Mouse (Mus musculus) WW6 (cell line): ENCODE data around the gene Zscan2.
A peak's percentile ranks its signal among the peaks of the same experiment; 100 is the strongest.

Experiments
- DNase-seq: peaks from one replicate; pipeline ENCODE4 v3.0.0-alpha.2; 2013; ENCODE audit warnings: low read depth, low spot score

Gene Zscan2

DNA sequence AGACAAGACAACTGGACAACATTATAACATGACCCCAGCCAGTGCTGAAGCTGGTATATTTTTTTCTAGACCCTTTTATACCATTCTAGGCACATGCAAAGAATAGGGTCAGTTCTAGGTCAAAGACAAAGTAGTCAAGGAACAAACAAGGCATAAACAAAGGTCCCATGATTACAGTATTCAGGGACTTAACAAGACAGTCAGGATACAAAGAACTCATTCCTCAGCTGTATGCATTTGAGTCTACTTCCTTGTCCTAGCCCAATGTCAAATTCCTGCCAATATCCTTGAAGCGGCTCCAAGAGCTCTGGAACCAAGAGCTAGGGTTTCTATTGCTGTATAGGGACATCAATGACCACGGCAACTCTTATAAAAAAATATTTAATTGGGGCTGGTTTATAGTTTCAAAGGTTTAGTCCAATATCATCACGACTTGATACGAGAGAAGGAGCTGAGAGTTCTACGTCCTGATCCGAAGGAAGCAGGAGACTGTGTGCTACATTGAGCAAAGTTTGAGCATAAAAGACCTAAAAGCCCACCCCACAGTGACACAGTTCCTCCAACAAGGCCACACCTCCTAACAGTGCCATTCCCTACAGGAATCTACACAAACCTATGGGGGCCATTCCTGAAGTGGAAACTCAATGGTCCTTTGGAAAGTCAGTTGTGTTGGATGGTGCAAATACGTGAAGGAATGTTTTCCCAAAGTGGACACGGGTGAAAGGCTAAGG lies 16.6 kb upstream of the Zscan2 start:
- DNase-seq: no peak

DNA sequence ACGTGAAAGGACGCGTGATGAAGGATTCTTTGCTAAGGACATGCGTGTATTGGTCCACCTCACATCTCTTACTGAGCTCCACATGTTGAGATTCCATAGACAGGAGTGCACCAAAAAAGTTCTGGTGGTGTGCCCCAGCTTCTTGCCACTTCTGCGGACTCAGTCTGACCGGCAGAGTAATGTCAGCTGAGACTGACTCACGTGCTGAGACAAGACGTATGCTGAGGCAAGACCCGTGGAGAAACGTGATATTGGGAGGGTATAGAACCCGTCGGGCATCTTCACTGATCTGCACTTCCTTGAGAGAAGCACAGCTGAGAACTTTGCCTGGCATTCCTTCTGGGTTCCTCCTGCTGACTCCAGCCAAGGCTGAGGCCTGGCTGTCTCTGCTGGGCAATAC lies 16.0 kb upstream of the Zscan2 start:
- no peak for DNase-seq

DNA sequence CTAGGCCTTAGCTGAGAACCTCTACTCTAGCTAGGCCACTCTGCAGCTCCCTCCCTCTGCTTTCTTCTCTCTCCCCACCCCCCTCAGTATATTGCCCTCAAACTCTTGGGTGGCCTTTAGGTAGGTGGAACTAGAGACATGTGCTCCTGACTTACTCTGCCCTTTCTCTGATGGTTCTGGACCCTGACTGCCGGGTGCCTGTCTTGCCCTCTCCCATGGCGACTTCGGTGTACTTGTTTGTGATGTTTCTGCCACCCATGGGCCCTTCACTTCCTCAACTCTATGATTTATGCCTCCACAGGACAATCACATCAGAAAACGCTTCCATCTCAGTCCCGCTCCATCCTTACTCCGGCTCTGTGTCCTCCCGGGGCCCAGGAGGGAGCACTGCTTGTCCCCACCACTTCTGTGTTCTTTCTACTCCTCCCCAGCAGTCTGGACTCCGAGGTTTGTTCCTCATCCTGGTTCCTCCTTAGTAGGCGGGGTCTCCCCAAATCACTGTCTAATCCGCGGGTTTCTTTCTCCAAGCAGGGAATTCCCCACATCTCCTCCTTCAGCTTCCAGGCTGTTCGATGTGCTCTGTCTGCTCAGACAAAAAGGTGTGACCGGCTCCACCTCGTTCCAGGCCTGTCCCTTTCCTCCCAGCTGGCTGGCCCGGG lies 15.0 kb upstream of the Zscan2 start:
- DNase-seq: no peak

DNA sequence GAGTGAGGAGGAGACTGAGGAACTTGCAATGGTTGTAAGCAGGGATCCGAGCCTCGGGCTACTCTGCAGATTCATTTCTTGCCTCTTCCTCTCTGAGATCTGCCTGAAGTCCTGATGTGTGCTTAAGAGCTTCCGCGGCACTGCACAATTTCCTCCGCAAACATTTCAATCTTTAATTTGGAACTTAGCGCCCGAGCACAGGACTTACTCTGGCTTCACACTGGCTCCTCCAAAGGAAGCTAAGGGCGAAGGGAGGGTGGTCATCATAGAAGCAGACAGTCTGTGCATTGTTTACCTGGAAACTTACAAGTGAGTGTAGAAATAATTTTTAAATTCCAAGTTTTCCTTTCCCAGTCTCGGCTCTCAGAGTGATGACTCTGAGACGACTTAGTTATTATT lies 14.4 kb upstream of the Zscan2 start:
- DNase-seq: no peak

DNA sequence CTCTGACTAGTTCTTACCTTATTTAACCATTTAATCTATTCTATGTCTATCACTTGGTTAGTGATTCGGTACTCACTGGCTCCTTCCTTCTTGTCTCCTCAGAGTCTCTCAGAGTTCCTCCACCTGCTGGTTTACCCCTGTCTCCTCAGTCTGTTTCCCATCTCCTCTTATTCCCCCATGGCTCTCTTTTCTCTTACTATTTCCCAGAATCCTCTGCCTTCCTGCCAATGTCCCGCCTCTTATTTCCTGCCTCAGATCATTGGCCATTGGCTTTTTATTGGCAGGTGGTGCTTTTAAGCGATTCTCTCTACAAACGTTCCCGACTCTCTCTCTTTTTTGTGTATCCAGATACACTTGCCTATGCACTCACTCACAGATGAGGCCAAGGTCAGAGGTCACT lies 14.0 kb upstream of the Zscan2 start:
- no peak for DNase-seq

DNA sequence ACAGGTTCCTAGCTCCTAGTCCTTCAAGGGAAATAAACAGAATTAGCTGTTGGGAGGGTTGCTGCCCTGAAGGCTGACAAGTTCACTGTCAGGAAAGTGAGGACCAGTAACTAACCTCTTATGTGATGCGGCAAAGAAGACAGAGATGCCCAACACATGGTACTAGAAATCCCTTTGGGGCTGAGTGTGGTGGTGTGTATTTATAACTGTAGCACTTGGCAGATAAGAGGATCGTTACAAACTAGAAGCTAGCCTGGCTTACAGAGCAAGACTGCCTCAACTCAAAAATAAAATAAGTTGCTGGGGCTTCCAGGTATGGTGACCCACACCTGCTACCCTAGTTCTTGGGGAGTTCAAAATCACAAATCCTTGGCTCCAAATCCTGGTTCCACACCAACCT lies 11.5 kb upstream of the Zscan2 start:
- no peak for DNase-seq

DNA sequence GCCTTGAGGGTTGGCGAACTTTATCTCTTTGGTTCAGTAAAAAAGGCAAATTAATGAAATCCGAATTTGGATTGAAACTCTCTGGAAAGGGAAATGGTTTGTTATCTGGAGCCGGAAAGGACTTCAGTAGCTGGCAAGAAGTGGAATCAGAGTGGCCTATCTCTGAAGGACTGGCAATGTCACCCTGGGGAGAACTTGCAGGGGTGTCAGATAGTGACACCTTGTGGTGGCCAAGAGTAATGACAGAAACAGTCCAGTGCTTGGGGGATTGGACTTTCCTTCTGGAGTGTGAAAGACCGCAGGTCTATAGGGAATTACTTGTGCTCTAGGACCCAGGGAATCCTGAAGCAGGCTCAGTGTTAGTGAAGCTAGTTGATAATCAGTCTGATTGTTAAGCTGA lies 11.0 kb upstream of the Zscan2 start:
- no peak for DNase-seq

DNA sequence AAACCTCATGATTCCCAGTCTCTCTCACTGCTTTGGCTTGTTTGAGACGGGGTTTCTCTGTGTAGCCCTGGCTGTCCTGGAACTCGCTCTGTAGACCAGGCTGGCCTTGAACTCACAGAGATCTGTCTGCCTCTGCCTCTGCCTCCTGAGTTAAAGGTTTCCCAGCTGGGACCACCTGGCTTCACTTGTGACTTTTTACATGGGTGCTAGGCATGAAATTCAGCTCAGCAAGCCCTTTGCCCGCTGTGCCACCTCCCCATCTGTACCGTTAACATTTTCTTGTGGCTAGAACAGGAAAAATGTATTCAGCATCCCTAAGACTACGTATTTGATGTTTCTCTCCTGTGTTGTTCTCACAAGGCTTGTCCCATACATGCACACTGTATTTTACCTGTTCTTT lies 10.2 kb upstream of the Zscan2 start:
- DNase-seq: no peak

DNA sequence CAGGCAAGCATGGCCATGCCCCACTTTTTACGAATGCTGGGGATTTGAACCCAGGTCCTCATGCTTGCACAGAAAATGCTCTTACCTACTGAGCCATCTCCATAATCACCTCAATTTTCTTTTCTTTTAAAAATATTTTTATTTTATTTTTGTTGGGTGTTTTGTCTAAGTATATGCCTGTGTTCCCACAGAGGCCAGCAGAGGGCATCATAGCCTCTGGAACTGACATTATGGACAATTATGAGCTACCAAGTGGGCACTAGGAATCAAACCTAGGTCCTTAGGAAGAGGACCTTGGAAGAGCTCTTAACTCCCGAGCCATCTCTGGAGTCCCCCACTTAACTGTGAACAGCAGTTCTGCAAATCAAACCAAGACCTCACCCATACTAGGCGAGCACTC lies 7.5 kb upstream of the Zscan2 start:
- DNase-seq: no peak

DNA sequence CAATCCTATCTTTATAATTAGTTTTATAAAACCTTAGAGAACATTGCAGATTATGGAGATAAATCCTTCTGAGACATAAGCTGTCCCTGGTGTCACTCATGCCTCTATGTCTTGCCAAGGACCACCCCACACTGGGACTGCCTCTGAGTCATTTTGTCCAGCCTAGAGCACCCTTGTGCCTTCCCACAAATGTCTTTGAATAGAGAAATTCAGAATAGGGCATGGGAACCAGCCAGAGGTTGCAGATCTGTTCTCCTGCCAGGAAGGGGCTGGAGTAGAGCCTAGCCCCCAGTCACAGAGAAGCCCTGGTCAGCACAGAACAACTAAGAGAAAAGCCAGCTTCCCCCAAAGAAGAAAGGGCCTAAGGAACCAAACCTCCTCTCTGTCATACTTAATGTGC lies 5.4 kb upstream of the Zscan2 start:
- DNase-seq: no peak

DNA sequence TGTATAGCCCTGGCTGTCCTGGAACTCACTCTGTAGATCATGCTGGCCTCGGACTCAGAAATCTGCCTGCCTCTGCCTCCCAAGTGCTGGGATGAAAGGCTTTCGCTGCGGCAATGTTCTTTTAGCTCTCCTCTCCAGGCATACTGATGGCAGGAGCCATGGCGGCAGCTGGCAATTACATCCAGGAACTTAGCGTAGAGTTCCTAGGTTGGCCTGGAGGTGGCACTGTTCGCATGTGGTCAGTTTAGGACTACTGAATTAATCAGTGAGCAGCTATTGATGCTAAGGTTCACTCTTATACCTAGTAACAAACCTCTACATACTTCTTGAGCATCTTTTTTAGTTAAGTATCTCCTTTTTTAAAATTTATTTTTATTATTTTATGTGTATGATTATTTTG lies 3.5 kb upstream of the Zscan2 start:
- no peak for DNase-seq

DNA sequence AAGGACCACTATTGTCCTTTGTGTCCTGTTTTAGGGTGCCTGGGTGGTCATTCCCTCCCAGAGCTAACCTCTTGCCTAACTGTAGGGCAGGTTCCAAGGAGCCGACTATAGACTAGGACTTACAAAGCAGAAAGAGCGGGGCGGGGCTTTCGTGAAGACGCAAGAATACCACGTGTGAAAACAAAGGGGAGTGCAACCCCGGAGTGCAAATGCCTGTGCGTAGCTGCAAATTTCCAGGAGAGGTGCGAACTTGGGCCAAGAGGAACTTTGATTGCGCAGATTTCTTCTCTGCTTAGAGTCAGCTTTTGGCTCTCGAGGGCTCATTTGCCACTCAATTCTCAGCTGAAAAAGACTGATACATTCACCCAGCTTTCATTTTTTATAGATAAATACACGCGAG lies 493 bp upstream of the Zscan2 start:
- no peak for DNase-seq

DNA sequence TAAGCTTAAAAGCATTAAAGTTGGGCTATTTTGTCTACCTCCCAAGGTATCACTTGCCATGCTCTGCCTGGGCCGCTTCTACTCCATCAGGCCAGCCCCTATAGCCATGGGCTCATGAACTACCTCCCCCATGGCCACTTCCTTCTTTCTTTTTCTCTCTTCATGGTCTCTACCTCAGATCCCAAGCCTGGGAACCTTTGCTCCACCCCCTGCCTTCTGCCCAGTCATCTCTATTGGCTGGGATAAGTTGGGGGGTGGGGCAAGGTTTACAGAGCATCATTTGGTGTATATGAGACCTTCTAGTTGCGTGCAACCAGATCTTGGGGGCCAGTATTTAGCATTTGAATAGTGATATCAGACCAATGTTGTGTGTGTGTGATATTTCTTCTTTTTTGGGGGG lies 1.8 kb downstream of the Zscan2 start:
- DNase-seq: no peak

DNA sequence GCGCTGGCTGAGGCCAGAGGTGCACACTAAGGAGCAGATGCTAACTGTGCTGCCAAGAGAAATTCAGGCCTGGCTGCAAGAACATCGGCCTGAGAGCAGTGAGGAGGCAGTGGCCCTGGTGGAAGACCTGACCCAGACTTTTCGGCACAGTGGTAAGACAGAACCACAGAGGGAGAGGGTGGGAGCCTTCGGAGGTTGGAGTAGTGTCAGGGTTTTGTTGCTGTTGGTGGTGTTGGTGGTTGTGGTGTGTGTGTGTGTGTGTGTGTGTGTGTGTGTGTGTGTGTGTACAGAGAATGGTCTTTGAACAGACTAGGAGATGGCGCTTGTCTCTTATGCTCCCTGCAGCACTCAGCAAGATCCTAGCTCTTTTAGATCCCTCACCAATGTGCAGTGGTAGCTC lies 2.8 kb downstream of the Zscan2 start:
- no peak for DNase-seq

DNA sequence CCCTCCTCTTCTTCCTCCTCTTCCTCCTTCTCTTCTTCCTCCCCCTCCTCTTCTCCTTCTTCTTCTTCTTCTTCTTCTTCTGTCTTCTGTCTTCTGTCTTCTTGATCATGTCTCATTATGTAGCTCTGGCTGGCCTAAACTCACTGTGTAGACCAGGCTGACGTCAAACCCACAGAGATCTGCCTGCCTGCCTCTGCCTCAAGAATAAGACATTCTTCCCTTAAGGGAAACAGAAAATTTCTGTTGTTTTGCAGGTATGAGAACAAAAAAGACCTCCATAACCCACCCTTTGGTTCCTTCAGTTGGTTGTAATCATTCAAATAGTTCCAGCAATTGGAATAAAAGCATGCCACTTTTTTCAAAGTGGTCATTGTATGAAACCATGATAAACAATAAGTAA lies 3.4 kb downstream of the Zscan2 start:
- DNase-seq: no peak

DNA sequence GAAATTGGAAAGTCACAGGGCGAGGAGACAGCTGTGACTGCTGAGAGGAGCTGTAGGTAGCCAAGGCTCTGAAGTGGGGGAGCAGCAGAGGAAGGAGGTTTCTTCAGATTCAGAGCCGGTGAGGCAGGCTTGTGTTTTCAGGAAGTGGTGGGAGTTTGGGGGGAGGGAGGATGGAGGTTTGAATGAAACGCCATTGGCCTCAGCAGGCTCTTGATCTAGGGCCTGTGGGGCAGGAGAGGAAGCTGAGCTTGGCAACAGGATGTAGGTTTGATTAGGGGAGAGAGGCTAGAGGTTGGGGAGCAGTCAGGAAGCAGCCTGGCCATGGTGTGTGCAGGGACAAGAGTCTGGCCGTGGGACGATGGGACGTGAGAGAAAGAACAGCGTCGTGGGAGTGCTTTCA lies 4.1 kb downstream of the Zscan2 start:
- no peak for DNase-seq

DNA sequence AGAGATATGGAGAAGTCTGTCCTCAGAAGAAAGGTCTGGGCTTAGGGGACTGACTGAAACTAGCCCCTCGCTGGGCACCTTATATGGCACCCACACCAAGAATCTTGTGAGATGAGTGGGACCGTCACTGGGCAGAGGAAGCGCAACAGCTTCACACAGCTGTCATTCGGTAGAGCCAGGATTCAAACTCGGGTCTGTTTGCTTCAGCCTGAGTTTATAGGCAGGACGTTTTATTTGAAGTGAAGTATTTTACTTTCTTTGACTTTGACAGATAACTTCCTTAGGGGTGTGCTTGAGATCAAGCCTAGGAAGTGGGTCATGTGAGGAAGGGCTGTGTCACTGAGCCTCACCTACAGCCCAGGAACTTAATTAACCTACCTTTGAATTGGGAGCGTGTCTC lies 4.8 kb downstream of the Zscan2 start:
- no peak for DNase-seq

DNA sequence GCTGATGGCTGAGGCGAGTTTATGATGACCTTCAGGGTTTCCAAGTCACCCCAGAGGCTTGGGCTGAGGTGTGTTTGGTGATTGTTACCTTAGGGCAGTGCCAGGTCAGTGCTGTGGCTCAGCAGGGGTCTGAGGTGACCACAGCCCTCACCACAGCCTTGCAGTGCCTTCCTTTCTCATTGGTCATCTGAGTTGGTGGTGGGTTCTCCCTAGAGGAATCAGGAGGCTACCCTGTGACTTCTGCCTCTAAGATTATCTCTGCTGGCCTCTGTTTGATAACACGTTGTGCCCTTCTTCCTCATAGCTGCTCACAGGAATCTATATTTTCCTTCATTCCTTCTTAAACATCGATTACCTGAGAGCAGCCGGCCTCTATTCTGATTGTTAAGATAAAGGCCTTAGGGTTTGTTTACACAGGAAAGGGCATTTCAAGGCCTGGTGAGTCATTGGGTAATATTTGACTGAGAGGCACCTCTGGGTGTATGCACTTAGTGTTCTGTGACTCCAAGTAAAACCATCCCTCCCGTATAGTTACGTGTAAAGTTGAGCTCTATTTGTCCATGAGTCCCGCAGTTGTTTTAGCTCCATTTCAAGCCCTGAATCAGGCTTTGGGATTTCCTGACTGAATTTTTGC lies 5.9 kb downstream of the Zscan2 start:
- no peak for DNase-seq

DNA sequence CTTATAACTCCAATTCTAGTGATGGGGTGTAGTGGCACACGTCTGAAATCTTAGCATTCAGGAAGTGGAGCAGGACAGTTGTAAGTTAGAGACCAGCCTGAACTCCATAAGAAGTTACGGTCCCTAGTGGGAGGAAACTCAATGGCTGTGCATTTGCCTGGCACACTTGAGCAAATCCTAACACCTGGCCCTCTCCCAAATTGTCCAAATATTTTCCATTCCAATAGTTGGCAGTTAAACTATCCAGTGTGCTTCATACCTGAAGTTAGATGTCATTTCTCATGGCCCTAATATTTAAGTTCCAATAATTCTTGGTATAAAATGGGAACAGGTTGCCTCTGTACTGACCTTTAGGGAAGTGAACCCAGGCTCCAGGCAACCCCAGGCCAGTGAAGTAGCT lies 8.0 kb downstream of the Zscan2 start:
- DNase-seq: no peak

DNA sequence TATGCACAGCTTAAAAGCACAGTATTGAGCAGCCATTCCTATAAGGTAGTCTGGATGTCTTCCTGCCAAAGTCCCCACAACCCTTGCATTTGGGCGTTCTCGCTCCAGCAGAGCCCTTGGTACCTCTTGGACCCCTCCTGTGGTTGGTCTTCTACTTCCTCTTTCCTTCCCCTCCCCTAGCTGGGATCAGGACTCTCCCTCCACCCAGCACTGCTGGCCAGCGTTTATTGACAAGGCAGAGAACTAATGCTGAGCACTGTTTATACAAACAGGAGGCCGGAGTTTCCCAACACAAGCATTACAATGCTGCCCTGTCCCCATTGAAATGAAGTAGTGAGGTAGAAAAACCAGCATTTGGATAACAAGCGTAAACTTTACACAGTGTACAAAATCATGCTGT lies 12.3 kb downstream of the Zscan2 start:
- DNase-seq: no peak

DNA sequence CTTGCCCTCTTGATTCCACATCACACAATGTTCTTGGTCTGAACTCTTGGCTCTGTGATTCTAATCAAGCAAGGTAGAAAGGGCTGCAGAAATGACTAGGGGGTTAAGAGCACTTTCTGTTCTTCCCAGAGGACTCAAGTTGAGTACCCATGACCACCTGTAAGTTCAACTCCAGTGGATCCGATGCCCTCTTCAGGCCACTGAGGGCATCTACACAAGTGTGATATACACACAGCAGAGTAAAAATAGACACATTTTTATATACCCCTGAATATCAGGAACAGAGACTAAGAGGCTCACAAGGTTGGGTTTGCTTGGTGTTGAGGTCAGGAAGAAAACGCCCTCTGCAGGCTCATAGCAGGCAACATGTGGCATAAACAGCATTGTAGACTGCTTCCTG lies 12.9 kb downstream of the Zscan2 start:
- DNase-seq: no peak

DNA sequence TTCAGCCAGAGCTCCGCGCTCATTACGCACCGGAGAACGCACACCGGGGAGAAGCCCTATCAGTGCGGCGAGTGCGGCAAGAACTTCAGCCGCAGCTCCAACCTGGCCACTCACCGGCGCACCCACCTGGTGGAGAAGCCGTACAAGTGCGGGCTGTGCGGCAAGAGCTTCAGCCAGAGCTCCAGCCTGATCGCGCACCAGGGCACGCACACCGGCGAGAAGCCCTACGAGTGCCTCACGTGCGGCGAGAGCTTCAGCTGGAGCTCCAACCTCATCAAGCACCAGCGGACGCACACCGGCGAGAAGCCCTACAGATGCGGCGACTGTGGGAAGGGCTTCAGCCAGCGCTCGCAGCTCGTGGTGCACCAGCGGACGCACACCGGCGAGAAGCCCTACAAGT lies 15.0 kb downstream of the Zscan2 start:
- DNase-seq: no peak

DNA sequence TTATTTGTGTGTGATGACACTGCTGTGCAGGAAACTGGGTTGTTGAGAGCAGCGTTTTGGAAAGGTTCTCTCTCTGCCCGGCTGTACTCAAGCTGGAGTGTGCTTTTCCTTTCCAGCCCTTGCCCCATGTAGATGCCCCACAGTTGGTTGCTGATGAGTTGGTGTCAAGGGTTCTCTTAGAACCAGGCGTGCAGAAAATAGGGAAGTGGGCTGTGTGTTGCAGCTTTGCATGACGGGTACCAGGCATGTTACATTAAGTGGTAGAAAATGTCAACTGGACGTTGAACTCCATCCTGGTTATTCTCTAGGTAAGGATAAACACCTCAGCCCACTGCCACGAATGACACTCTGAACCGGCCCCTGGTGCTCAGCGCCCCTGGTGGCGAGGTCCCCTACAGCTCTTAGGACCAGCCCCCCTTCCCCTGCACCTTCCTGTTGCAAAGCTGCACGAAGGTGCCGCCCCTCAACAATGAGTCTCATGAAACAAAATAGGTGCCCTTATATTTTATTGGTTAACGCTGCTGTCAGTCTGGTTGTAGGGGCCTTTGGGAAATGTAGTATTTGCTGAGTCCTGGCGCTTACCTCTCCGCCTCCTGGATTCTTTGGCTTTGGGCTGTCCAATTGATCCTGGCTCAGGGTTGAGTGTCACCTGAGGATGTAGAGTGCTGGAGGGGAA lies 22.2 kb downstream of the Zscan2 start:
- DNase-seq: peak; percentile 87
